Mouse (Mus musculus): ENCODE measurements around the gene Atp2c2. TPM values are rescaled to one million over a fixed set of nuclear protein-coding genes. Genes with fewer than 3 reads are reported as not detected.

The Atp2c2 gene
- not detected in 3 replicates for total RNA-seq (2017)

GRCm38 (mm10) chr8:119699549-119700134 is at the start of gene Atp2c2:
Atp2c2 (plus strand) TSS chr8:119700009.
- no peak for ATAC-seq (replicated peaks; ENCODE audit: insufficient number of reproducible peaks, low FRiP score, low TSS enrichment, poor library complexity, severe bottlenecking)

GRCm38 (mm10) chr8:119651324-119651723 is 48.5 kb upstream of the Atp2c2 start:
- no peak for ATAC-seq (replicated peaks; ENCODE audit: insufficient number of reproducible peaks, low FRiP score, low TSS enrichment, poor library complexity, severe bottlenecking)

- ATAC-seq (replicated peaks; ENCODE audit: insufficient number of reproducible peaks, low FRiP score, low TSS enrichment, poor library complexity, severe bottlenecking), result no peak
Measured at GRCm38 (mm10) chr8:119656709-119657464, 42.9 kb upstream of the Atp2c2 start.

- no peak for ATAC-seq (replicated peaks; ENCODE audit: insufficient number of reproducible peaks, low FRiP score, low TSS enrichment, poor library complexity, severe bottlenecking)
Measured at GRCm38 (mm10) chr8:119661081-119661480, 38.7 kb upstream of the Atp2c2 start.

GRCm38 (mm10) chr8:119661892-119662291 is 37.9 kb upstream of the Atp2c2 start:
- ATAC-seq (replicated peaks; ENCODE audit: insufficient number of reproducible peaks, low FRiP score, low TSS enrichment, poor library complexity, severe bottlenecking), result no peak

DNA sequence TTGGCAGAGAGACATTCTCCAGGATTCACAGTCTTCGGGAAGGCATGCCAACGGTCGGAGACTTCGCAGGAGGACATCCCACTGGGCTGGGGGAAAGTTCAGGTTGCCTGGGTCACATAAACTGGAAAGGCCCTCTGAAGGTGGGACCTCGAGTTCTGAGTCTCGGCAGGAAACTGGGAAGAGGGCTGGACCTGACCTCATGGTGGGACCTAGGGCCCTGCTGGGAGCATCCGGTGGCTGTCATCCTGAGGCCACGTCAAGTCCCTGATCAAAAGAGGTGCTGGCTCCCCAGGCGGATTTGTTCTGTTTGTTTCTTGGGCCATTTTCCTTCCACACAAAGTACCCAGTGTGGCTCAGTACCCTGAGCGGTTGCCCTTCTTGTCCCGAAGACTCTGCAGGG is 36.4 kb upstream of the Atp2c2 start:
- ATAC-seq (replicated peaks; ENCODE audit: insufficient number of reproducible peaks, low FRiP score, low TSS enrichment, poor library complexity, severe bottlenecking), result no peak

DNA sequence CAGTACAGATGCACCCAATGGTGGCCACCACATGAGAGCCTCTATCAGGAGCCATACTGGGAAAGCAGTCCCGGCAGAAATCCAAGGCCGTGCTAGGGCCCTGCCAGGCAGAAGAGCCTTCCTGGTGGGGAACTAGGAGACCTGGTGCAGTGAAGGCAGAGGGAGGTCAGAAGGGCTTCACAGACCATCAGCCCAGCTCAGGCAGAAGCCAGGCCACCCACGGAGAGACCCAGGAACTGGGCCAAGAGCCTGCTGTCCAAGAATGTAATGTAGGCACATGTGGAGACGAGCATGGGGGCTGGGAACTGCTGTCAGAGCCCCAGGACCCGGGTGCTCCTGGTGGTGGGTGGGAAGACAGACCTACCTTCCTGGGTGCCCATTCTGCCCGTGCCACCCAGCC is 34.5 kb upstream of the Atp2c2 start:
- no peak for ATAC-seq (replicated peaks; ENCODE audit: insufficient number of reproducible peaks, low FRiP score, low TSS enrichment, poor library complexity, severe bottlenecking)

- ATAC-seq (replicated peaks; ENCODE audit: insufficient number of reproducible peaks, low FRiP score, low TSS enrichment, poor library complexity, severe bottlenecking), result no peak
Measured at GRCm38 (mm10) chr8:119666219-119666951, 33.4 kb upstream of the Atp2c2 start, which contains the start of gene Wfdc1. Wfdc1 (plus strand) TSS chr8:119666365.

DNA sequence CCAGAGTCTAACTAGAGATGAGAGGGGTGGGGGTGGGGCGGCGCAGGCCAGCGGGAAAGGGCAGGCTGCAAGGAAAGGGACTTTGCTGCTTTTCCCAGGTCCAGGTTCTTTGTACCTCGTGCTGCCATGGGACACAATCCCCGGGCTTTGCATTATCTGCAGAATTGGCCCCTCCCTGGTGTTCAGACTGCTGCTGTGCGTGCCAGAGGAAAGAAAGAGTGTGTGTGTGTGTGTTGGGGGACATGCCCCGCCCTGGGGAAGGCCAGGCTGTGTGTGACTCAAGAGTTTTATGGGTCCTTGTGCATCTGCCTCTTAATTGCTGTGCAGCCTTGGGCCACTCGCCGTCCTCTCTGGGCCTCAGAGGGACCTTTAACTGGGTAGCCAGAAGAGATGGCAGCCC is 31.4 kb upstream of the Atp2c2 start:
- ATAC-seq (replicated peaks; ENCODE audit: insufficient number of reproducible peaks, low FRiP score, low TSS enrichment, poor library complexity, severe bottlenecking), result no peak

DNA sequence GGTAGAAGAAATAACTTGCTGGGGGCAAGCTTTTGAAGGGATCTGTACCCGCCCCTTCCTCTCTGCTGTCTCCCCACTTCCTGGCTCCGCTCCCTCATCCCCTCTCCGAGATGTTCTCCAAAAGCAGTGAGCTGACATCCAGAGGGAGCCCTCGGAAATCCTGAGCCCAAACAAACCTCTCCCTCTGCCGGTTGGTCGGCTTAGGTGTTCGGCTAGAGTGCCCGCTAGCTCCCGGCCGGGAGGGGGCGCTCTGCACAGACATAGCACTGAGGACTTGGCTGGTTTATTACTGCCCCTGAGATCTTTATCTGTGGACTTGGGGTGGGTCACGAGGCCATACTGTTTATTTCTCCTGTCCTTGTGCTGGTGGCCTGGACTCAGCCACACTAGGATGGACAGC is 30.5 kb upstream of the Atp2c2 start:
- ATAC-seq (replicated peaks; ENCODE audit: insufficient number of reproducible peaks, low FRiP score, low TSS enrichment, poor library complexity, severe bottlenecking), result no peak

- no peak for ATAC-seq (replicated peaks; ENCODE audit: insufficient number of reproducible peaks, low FRiP score, low TSS enrichment, poor library complexity, severe bottlenecking)
Measured at GRCm38 (mm10) chr8:119670419-119671091, 29.3 kb upstream of the Atp2c2 start.

DNA sequence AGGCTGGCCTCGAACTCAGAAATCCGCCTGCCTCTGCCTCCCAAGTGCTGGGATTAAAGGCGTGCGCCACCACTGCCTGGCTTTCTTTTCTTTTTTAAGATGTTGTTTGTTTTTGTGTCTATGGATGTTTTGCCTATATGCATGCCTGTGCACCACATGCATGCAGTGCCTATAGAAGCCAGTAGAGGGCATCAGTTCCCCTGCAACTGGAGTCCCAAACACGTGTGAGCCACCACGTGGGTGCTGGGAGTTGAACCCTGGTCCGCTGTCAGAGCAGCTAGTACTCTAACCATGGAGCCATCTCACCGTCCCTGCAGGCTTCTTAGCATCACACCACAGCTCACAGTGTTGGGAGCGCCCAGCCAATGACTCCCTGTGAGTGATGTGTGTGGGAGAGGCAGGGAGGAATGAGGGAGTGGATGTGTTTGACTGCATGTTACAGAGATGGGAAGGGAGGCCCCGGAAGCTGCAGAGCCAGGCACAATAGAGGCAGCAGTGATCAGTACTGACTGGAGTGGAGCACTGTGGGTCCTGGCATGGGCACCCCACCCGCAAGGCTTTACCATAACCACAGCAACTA is 25.7 kb upstream of the Atp2c2 start:
- ATAC-seq (replicated peaks; ENCODE audit: insufficient number of reproducible peaks, low FRiP score, low TSS enrichment, poor library complexity, severe bottlenecking), result no peak

DNA sequence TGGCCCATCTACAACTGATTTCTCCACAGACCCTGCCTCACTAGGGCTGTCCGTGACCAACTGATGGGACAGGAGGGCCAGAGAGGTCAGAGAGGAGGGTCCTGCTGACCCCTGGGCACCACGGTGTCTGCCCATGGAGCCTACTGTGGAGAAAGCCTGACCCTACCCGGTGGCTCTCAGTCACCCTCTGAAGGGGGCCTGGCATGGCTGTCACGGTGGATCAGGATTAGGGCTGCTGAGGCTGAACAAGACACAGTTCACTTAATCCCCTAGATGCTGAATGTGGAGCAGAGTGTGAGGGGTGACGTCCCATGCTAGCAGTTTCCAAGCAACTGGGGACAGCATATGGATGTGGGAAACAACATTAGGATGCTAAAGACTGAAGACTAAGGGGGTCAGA is 24.4 kb upstream of the Atp2c2 start:
- no peak for ATAC-seq (replicated peaks; ENCODE audit: insufficient number of reproducible peaks, low FRiP score, low TSS enrichment, poor library complexity, severe bottlenecking)

DNA sequence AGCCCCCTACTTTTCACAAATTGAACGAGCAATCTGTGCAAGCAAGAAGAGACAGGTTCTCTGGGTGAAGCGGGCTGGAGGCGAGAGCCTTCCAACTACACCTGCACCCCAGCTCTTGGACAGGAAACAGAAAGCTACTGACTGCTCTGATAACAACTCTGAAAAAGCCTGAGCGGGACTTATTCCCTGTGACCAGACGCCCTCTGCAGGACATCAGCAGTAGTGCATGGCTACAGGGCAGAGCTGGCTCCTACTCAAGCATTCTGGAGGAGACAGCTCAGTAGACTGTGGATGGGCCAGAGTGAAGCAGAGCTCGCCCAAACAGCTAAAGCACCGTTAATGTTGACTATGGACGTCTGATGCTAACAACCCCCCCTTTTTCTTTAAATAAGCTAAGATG is 23.4 kb upstream of the Atp2c2 start:
- 0 out of 2 replicates have a peak, but pooled peaks have one; percentile 49 for ATAC-seq (replicated peaks; ENCODE audit: insufficient number of reproducible peaks, low FRiP score, low TSS enrichment, poor library complexity, severe bottlenecking)

GRCm38 (mm10) chr8:119678138-119678843 is 21.5 kb upstream of the Atp2c2 start:
- ATAC-seq (replicated peaks; ENCODE audit: insufficient number of reproducible peaks, low FRiP score, low TSS enrichment, poor library complexity, severe bottlenecking), result no peak

DNA sequence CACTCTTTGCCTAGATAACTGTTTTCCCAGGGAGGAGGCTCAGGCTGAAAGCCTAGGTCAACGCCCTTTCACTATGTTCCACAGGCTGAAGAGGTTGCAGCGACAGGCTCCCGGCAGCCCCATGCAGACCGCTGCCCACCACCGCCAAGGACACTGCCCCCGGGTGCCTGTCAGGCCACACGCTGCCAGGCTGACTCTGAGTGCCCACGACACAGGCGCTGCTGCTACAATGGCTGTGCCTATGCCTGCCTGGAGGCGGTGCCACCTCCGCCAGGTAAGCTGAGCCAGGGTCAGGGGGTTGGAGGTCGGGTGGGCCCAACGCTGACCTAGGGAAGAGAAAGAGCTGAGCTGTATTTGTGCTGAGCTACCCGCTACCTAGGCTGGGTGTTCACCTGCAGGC is 20.6 kb upstream of the Atp2c2 start:
- no peak for ATAC-seq (replicated peaks; ENCODE audit: insufficient number of reproducible peaks, low FRiP score, low TSS enrichment, poor library complexity, severe bottlenecking)

DNA sequence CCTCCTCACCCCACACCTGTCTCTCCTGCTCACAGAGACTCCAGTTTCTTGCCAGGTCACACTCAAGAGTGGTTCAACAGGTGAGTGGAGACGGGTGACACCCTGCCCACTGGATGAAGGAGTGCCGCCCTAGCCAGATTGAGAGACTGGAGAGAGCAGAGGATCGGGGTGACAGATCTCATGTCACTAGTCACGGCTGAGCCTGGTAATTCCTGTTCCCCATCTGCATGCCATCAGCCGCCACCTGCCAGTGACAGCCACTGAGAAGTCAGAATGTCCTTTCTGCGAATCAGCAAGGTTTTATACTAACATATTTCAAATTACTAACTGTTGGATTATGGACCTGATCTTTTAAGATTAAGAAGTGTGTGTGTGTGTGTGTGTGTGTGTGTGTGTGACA is 9.2 kb upstream of the Atp2c2 start:
- no peak for ATAC-seq (replicated peaks; ENCODE audit: insufficient number of reproducible peaks, low FRiP score, low TSS enrichment, poor library complexity, severe bottlenecking)

DNA sequence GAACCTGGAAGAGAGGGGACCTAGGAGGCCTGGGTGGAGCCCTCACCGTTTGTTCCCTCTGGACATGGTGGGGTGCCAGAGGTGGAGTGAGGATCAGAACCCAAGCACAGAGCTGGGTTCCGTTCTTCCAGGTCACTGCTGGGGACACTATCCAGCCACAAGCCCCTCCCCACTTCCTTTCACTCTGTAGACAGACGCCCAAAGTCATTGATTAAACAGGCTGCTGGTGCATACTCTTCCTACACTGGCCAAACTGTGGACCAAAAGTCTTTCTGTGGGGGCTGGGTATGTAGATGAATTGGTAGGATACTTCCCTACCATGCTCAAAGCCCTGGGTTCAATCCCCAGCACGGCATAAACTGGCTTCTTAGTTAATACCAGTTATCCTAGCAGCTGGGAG is 7.8 kb upstream of the Atp2c2 start:
- ATAC-seq (replicated peaks; ENCODE audit: insufficient number of reproducible peaks, low FRiP score, low TSS enrichment, poor library complexity, severe bottlenecking), result no peak
